Mouse (Mus musculus): ENCODE results near the gene Tmem235. TPM values are rescaled to one million over a fixed set of nuclear protein-coding genes. Genes with fewer than 3 reads are reported as not detected.

Tmem235 gene
- polyA plus RNA-seq, 1 experiment = not detected

DNA sequence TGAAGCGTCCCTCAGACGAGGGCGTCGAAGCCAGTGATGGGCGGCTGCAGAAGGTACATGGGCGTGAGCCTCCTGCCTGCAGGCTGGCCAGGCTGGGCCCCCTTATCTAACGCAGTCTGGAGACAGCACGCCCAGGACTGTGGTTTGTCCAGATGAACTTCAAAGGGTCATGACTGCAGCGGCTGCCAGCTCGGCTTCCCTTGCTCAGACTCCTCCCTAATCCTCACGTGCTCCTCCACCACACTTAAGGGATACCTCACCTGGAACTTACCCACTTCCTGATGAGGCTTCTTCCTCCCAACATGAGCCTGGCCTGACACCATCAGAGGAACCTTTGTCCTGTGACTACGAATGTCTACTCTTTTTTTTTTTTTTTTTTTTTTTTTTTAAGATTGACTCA lies 54.0 kb downstream of the Tmem235 start:
- H3K4me3 ChIP-seq (ENCODE audit: low read depth, low read length) = no peak overlapping the region
- no peak overlapping the region for H3K27ac ChIP-seq (ENCODE audit: insufficient read depth, low read length)
- no peaks in the 10 kb centered on the region for H3K27me3 ChIP-seq (ENCODE audit: control insufficient read depth, insufficient read depth, low read length, poor library complexity, severe bottlenecking)
- no peak for TF ChIP-seq CTCF (IDR thresholded peaks at IDR 0.05; ENCODE audit: low read depth, low read length)
- no peak for TF ChIP-seq EP300 (IDR thresholded peaks at IDR 0.05; ENCODE audit: insufficient read depth, low read depth, low read length)
- no peak for TF ChIP-seq POLR2A (IDR thresholded peaks at IDR 0.05; ENCODE audit: insufficient read depth, low read length)
- no peak overlapping the region for H3K9ac ChIP-seq (ENCODE audit: low read depth, poor library complexity, severe bottlenecking)
- no peaks in the 10 kb centered on the region for H3K36me3 ChIP-seq (ENCODE audit: control insufficient read depth, insufficient read depth, low read length, poor library complexity, severe bottlenecking)
- 0 out of 2 replicates have a peak, but pooled peaks cover 3% of the 10 kb centered on the region for H3K9me3 ChIP-seq (replicated peaks; ENCODE audit: control insufficient read depth, insufficient read depth, low read length, poor library complexity, severe bottlenecking)
- peaks cover 5% of the 10 kb centered on the region for H3K4me1 ChIP-seq (ENCODE audit: control insufficient read depth, insufficient read depth, low read length)

Other genes with a start within 250 kb of the Tmem235 start
- 28.6 and 28.7 TPM in 2 replicates for gene Tnrc6c, start 206.5 kb upstream of the Tmem235 start, polyA plus RNA-seq (2011; ENCODE audit: insufficient read depth, insufficient read length, low read depth, missing spikeins)
- 3.1 and 5.3 TPM in 2 replicates for gene Tmc8, start 78.7 kb upstream of the Tmem235 start, polyA plus RNA-seq (2011; ENCODE audit: insufficient read depth, insufficient read length, low read depth, missing spikeins)
- 12.3 and 16.4 TPM in 2 replicates for gene Tmc6, start 78.6 kb upstream of the Tmem235 start, polyA plus RNA-seq (2011; ENCODE audit: insufficient read depth, insufficient read length, low read depth, missing spikeins)
- gene 6030468B19Rik, start 63.1 kb upstream of the Tmem235 start, polyA plus RNA-seq (2011; ENCODE audit: insufficient read depth, insufficient read length, low read depth, missing spikeins) = not detected in 2 replicates
- 1.4 and 2.1 TPM in 2 replicates for gene Gm20708, start 51.1 kb upstream of the Tmem235 start, polyA plus RNA-seq (2011; ENCODE audit: insufficient read depth, insufficient read length, low read depth, missing spikeins)
- gene Syngr2, start 51.1 kb upstream of the Tmem235 start, polyA plus RNA-seq (2011; ENCODE audit: insufficient read depth, insufficient read length, low read depth, missing spikeins) = 49.1 and 51.9 TPM in 2 replicates
- gene Afmid, start 34.8 kb upstream of the Tmem235 start, polyA plus RNA-seq (2011; ENCODE audit: insufficient read depth, insufficient read length, low read depth, missing spikeins) = 3.6 and 5.0 TPM in 2 replicates
- gene Tk1, start 34.7 kb upstream of the Tmem235 start, polyA plus RNA-seq (2011; ENCODE audit: insufficient read depth, insufficient read length, low read depth, missing spikeins) = 35.7 and 40.3 TPM in 2 replicates
- gene Birc5, start 11.5 kb upstream of the Tmem235 start, polyA plus RNA-seq (2011; ENCODE audit: insufficient read depth, insufficient read length, low read depth, missing spikeins) = 171 and 183 TPM in 2 replicates
- 0.52 and 1.1 TPM in 2 replicates for gene Tha1, start 12.7 kb downstream of the Tmem235 start, polyA plus RNA-seq (2011; ENCODE audit: insufficient read depth, insufficient read length, low read depth, missing spikeins)
- gene Socs3, start 109.3 kb downstream of the Tmem235 start, polyA plus RNA-seq (2011; ENCODE audit: insufficient read depth, insufficient read length, low read depth, missing spikeins) = 53.8 and 61.5 TPM in 2 replicates
- 31.5 and 35.5 TPM in 2 replicates for gene Pgs1, start 125.5 kb downstream of the Tmem235 start, polyA plus RNA-seq (2011; ENCODE audit: insufficient read depth, insufficient read length, low read depth, missing spikeins)

All from ES-Bruce4 (cell line).